Mouse (Mus musculus) c-Kit-positive CD71-positive TER-119-positive erythroid progenitor cells, embryonic 14.5 days (primary cell): Measurements from ENCODE around the gene Trcg1.
A peak's percentile ranks its signal among the peaks of the same experiment; 100 is the strongest.

Experiments used
- DNase-seq: peaks from one replicate; pipeline ENCODE4 v3.0.0-alpha.2; 2013; ENCODE audit warnings: low spot score

Trcg1 gene

DNA sequence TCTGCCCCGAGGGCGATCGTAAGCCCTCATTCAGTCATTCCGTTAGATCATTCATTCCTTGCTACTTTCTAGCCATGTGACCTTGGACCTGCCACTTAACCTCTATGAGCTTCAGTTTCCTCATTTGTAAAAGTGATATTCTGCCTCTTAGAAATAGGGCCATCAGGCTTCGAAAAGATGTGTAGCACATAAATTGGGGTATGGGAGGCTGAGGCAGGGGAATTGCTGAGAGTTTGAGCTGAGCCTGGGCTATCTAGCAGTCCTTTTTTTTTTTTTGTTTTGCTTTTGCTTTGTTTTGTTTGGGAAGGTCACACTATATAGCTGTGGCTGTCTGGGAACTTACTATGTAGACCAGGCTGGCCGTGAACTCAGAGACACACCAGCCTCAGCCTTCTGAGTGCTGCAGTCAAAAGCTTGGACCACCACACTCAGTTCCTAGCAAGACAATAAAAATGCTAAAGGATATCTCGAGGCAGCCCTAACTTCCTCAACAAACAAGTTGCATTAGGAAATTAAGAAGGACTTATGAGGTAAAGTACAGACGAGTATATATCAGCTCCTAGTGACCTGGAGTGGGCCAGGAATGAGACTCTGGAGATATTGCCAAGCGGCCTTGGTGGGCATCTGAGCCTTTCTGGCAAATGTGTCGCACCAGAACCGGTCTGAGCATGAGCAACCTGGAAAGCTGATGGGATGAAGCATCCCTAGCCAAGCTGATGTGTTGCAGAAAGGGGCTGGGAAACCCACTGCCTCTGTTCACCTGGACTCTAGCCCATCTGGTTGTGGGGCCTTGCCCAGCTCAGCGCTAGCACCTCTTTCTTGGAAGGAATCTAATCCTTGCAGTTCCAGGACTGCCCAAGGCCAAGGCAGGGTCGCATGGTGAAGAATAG lies 26.7 kb downstream of the Trcg1 start:
- no peak for DNase-seq

DNA sequence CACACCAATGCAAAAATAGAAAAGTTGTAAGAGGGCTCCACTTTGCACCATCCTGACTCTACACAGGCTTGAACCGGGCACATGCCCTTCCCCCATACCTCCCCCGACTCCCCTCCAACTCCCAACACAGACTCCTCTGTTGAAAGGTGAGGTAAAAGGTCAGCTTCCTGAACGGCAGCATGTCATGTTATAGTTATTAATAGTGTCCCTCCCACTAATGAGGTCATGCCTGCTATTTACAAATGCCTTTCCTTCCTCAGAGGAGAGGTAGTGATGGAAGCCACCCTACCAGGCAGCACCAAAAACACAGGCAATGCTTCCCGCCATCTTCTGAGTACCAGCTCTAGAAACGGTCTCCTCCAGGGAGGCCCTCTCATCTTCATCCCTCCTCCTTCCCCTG lies 28.8 kb downstream of the Trcg1 start:
- DNase-seq = no peak

DNA sequence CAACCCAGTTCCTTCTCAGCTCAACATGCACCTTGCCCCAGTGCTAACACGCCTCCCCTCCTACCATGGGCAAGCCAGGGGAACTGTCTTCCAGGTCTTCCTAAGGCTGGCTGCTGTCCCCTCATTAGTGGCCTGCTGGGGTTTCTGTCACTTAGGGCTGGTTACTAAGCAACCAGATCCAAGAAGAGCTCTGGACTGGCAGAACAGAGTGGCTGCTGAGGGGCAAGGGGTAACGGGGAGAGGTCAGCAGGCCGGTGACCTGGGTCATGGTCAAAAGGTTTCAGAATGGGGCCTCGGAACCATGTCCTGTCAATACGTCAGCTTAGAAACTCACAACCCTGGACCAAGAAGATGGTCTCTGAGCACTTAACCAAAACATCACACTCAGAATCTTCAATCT lies 31.1 kb downstream of the Trcg1 start:
- no peak for DNase-seq

DNA sequence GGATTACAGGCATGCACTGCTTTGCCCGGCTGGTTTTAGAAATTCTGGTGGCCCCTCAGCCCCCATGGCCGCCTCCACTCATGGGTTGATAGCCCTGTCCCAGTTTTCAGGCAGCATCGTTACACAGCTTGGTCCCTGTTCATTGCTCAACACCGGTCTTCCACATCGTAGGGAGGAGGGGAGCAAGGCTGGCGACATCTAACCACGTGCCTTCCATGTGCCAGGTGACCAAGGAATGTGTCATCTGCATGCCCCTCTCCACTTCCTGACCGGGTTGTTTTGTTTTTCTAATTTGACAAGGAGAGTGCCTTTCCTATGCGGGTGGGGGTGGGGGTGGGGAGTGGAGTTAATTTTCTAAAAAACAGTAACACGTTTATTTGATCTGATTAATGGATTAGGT lies 31.7 kb downstream of the Trcg1 start:
- no peak for DNase-seq

DNA sequence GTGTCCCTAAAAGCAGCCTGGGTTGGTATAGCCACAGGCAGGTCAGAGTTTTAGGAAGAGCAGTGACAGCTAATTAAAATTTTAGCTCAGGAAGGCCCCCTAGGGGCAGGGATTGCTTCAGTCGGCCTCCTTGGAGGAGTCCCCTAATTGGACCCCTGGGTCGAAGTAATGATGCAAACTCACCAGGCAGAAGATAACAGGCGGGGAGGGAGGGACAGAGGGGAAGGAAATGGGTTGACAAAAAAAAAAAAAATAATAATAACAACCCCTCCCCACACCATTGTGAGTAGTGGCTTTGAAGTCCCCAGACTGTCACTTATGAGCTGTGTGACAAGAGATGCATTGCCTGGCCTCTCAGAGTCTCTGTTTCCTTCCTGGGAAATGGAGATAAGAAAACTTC lies 32.2 kb downstream of the Trcg1 start:
- DNase-seq = no peak

DNA sequence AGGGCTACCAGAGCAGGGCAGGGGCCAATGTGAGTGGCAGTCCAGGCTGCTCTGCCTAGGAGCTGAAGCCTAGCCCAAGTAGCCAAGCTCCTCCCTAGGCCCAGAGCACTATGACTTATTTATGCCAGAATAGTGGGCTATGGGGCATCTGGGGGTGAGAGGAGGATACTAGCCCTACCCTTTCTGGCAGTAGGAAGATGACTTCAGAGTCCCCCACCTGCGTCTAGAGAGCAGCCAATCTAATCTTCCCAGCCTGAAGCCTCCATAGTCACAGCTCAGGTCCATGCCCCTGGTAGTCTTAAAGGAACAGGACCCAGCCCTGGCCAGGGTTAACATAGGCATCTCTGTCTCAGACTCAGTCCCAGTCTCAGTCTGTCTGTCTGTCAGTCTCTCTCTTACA lies 33.0 kb downstream of the Trcg1 start:
- no peak for DNase-seq

DNA sequence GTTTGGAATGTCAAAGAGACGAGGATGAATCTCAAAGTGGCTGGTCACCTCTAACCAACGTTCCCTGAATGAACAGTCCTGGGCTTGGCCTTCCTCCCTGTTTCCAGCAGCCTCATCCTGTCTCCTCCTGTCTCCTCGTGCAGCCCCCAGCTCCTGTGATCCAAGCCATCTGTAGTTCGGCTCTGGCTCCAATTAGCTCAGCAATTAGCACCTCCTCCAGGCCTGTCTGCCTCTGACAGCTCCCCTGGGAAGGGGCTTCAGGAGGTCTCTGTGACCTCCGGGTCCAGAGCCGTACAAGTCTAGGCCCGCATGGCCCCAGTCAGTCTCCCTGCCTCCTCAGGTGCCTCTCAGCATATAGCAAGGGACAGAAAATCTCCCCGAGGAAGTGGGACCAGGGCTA lies 34.0 kb downstream of the Trcg1 start:
- DNase-seq = no peak

DNA sequence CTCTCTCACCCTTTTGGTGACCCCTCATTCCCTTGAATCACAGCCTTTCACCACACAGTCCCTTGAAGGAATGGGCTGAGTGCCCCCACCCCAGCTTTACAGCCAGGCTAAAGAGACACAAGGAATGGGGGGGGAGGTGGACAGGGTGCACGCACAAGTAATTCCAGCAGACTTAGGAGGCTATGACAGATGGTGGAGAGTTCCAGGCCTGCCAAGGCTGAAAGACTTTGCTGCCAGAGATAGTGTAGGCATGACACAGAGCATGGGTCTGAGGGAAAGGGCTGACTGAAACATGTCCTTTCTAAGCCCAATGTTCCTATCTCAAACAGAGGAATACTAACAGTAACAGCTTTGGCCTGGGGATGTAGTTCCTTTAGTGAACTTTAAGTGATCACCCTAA lies 34.7 kb downstream of the Trcg1 start:
- no peak for DNase-seq

DNA sequence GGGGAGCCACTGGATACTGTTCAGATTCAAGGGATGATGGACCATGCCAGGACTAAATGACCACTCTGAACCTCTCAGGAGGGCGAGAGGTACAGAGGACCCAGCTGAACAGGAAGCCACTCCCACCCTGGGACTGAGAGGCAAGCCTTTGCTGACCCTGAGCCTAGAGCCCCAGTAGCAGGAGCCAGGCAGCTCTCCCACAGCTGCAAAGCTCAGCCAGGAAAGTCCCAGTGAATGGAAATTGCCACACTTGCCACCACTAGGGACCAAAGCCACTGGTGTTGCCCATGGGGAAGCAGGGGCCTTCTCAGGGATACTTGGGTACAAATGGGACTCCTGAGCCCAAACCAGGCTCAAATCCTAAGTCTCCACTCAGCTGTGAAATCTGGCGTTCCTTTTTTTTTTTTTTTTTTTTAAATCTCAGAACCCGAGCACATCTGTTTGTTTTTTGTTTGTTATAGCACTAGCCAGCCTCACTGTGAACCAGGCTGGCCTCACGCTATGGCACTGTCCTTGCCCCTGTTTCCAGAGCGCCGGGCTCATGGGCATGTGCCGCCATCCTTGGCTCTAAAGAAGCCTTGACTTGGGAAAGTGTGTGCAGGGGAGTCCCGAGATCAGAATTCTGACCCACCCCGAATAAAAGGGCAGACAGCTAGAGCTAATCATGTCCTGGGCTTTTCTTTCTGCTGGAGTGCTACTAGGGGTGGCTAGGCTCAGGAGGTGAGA lies 35.6 kb downstream of the Trcg1 start:
- DNase-seq = no peak

DNA sequence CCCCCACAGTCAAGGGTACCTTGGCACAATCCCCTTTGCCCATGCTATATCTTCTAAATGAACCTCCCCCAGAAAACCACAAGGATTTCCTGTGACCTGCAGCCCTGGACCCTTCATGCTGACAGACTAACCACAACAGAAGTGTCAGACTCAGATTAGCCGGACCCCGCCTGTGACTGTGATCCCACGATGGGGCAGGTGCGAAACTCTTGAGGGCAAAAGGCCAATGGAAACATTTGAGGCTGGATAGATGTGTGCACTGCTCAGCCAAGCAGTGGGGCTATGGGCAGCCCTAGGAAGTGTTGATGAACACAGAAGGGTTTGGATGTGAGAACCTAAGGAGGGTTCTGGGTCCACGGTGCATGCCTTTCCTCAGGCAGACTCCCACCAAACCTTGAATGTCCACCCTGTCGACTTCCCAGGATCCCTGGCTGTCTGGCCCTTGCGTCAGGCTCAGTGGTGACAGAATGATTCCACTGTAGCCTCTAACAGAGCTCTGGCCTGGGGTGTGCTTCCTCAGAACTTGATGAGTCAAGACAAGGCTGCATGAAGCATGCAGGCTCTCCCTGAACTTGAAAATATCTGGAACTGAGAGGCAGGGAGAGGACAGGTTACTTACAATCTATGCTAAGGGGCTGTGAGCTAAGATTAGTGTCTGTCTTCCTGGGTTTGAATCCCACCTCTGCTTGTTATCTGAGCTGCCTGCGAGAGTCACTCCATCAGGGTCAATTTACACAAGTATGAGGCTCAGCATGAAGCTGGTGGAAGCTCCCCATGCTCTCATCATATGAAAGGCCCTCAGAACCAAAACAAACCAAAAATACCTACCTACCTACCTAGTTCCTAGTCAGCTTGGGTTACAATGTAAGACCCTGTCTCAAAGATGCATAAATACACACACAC lies 36.8 kb downstream of the Trcg1 start:
- DNase-seq = no peak

DNA sequence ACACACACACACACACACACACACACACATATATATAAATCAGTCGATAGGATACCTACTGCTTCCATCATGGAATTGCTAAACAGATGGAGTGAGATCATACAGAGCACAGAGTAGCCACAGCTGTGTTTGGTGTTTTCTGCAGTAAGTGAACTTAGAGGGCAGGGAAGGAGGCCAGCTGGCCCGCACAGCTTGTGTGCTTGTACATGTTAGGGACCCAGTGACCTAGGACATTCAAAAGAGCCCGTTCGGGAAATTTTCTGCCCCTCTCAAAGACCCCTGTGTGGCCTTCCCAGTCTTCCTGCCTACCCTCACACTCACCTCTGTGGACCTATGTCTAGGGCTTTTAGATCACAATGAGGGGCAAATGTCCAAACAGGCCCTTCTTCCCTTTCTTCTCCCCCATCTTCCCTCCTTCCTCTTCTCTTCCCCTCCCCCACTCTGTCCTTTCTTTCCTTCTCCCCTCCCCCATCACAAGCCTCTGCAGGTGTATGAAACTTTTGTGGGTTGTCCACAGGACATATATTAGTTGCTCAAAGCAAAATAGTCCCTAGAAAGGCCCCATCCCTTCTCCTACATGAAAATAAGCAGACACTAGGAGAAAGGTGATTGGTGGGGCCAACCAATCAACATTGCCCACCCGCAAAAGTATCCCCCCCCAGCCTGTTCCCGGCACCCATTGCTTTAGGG lies 37.6 kb downstream of the Trcg1 start:
- DNase-seq = no peak

DNA sequence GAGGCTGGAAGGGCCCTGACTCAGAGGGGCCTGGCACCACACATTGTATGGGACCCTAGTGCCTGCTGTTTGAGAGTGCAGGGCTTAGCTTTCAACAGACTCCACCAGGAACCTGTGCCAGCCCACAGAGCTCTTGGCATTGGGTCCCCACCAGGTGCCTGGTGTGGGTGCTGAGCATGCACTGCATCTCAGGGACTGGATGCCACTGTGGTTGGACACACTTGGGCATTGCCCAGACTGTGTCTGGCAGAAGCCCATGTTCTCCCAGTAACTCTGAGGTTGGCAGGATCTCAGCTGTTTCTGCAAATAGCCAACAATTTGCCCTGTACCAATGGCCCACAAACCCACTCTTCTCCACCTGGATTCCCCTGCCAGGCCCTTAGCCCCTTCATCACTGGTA lies 40.0 kb downstream of the Trcg1 start:
- no peak for DNase-seq

DNA sequence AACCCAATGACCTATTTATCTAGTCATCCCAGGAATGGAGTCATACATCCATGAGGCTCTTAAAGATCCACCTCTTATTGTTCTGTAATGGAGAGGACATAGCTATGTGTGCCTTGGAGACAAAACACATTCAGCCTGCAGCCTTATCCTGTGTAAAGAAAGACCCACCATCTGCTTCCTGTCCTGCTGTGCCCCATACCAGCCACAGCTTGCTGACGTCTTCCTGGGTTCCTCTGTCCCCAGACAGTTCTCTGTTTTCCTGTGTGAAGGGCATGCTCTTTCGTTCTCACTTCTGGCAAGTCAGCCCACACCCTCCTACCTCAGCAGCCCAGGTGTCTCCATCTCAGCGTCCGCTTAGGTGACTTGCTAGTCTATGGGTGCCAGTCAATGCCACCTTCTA lies 41.9 kb downstream of the Trcg1 start:
- no peak for DNase-seq

DNA sequence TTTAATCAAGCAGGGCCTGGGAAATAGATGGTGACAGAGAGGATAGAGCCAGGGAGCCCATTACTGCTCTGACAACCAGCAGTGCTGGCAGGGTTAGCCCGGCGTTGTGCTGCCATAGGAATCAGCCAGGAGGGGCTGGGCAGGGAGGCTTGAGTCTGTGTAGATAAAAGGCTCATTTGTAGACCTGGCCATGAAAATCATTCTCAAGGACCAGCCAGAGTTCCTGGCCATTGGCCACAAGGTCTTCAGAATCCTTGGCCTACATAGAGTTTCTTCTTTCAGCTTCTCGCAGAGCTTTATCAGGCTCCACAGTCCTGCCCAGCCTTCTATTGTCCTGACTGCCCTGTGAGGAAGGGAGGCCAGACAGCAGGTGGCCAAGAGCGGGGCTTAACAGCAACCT lies 43.1 kb downstream of the Trcg1 start:
- DNase-seq = no peak

DNA sequence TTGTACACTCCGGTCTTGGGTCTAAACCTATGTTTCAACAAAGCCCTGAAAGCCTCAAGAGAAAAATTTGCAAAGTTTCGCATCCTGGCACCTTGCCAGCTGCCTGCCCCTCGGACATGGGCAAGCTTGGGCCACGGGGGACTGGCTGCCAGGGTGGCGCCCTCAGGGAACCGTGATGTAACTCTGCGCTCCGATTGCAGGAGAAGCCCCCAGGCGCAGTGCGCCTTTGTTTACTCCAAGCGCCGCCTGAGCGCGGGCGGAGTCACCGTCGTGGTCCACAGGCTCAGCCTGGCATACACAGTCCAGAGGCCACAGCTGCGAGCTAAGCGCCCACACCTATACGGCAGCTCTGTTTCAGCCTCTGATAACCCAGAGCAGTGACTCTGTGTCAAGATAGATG lies 45.2 kb downstream of the Trcg1 start:
- no peak for DNase-seq

DNA sequence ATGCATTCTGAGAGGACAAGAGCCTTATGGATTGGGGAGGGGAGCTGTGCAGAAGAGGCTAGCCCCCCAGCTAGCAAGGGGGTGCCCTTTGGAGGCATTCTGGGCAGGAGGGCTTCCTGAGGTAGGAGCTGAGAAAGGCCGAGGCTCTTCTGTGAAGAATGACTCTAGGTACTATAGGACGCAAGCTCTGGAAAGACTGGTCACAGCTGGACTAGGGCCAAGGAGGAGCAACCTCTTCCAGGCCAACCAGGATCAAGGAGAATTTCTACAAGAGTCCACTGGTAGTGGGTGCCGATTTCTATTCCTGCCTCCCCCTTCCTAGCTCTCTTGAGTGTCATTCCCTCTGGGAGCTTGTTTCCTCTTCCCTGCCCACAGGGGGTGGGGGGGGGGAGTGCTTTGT lies 46.3 kb downstream of the Trcg1 start:
- no peak for DNase-seq

DNA sequence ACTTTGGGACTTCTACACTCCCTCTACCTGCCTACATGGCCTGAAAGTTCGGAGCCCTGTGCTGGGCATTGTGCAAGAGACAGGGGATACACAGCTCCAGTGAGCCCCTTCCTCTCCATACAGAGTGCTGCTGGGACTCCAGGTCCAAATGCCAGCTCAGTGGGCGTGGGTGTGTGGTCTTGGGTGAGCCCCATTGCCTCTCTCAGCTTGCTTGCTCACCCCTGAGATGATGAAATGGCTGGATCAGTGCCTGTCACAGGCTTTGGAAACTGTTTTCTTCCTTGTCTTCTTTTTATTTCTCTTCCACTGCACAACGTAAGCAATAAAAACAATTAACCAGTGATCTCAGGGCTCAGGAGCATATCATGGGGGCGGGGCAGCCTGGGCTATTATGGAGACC lies 47.0 kb downstream of the Trcg1 start:
- no peak for DNase-seq

DNA sequence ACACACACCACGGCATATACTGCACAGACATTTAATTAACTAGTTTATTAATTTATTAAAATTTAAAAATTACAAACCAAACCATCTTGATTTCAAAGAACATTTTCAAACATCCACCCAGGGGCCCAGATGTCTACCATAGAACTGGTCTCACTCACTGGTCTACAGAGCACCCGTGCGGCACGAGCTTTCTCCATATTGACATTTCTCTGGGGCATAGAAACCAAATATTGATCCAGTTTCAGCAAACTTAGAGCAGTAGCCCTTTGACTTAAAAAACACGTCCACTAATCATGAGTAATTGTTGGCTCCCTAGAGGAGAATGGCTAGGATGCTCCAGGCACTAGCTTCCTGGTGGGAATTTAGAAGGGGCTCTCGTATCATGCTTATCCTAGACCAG lies 50.8 kb downstream of the Trcg1 start:
- no peak for DNase-seq

DNA sequence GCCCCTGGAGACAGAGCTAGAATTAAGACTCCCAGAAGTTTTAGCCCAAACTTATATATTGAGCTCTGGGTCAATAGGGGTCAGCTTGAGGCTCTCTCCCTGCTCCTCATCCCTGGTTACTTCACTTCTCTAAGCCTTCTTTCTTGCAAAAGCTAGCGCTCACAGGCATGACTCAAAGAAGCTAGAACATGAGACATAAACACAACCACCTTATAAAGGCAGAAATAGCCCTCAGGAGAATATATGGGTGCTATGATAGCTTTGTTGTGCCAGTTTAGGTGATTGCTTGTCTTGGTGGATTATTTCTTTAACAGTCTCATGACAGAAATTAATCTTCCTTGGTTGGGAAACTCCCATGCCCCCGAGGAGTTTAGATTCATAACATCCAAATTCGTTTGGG lies 58.5 kb downstream of the Trcg1 start:
- DNase-seq = no peak

DNA sequence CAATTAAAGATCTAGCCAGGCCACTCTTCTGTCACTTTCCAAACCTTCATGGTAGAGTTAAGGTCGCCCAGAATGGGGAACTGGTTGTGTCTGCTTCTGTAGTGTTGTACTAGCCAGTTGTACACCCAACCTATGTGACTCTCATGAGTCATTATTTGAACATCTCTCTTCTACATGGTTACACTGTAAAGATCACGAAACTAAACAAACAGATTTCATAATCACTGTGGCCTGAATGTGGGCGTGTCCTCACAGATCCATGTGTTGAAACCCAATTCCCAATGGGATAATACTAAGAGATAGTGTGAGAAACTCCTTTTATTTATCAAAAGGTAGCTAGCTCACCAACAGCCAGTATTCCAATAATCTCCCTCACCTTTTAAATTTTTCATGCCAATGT lies 59.3 kb downstream of the Trcg1 start:
- no peak for DNase-seq

DNA sequence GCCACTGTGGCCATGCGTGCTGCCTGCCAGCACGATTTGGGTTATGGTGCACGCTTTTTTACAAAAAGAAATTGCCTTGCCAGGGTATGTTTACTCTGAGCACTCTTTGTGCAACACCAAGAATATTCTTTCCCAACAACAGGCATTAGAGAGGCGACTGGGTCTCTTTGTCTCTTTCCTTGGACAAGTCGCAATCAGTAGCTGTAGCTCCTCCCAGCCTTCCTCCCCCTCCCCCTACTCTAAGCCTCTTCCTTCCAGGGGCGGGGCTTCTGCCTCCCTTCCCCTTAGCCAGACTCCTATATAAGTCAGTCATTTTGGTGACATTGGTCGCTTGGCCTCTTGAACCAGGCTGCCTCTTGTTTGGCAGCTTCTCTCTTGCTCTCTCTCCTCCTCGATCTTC lies 59.9 kb downstream of the Trcg1 start:
- DNase-seq = no peak

DNA sequence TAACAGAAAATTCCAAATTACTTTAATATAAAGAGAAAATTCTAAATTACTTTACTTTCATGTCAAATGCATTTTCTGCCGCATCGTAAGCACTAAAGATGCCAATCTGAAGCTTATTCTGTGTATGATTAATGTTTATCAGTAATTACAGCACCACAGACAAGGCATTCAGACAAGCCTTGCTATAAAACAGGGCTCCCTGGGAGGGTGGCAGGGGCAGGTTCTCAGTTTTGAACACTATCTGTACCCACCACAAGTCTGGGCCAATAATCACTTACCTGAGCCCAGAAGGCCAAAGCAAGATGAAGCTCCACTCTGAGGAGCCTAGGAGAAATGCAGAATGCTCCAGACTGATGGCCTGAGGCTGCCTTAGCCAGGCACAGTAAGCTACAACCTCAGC lies 61.6 kb downstream of the Trcg1 start:
- DNase-seq = peak; percentile 30
